Mouse (Mus musculus) left cerebral cortex, adult 18-20 months (tissue): ENCODE data around the gene Aifm1. TPM values are rescaled to one million over a fixed set of nuclear protein-coding genes. Genes with fewer than 3 reads are reported as not detected.

Source experiments
- DNase-seq, 2 experiments: peaks; one replicate each; pipeline ENCODE4 v3.0.0; 2021 to 2022; ENCODE audit warnings: low spot score in 2 of 2, mixed read lengths in 1 of 2
- long read RNA-seq, 2 experiments: library from polyadenylated mRNA; stranded (forward); transcript quantifications; one replicate each; pipeline ENCODE4 v2.0.0; 2021
- total RNA-seq, 2 experiments: library from RNA; stranded (reverse); gene quantifications; 2 replicates each; pipeline ENCODE4 v1.2.3; 2021

Gene Aifm1
- total RNA-seq, result 10 to 100 TPM; 23.1 to 28.4 TPM
- long read RNA-seq, experiment 1, transcript Aifm1-202 (16 exons, 2,221 nt), result minor isoform, 11 of 37 reads
- long read RNA-seq, experiment 1, transcript Aifm1-201 (16 exons, 2,237 nt), result major isoform, 24 of 37 reads
- long read RNA-seq, experiment 1, partial matches to known transcripts, result 0 of 37 reads
- long read RNA-seq, experiment 1, other reads (novel, unspliced or antisense), result 2 of 37 reads
- long read RNA-seq, experiment 2, transcript Aifm1-202 (16 exons, 2,221 nt), result major isoform, 13 of 29 reads
- long read RNA-seq, experiment 2, transcript Aifm1-201 (16 exons, 2,237 nt), result minor isoform, 11 of 29 reads
- long read RNA-seq, experiment 2, partial matches to known transcripts, result 1 of 29 reads
- long read RNA-seq, experiment 2, other reads (novel, unspliced or antisense), result 4 of 29 reads

GRCm38 (mm10) chrX:48513166-48513807 is at the start of gene Aifm1:
TSS of gene Aifm1 (minus strand) at chrX:48513563.
- DNase-seq, result peak; percentile 83 to 89

GRCm38 (mm10) chrX:48532175-48532574 is 18.8 kb upstream of the Aifm1 start:
- DNase-seq, result peak; percentile 78 to 79

DNA sequence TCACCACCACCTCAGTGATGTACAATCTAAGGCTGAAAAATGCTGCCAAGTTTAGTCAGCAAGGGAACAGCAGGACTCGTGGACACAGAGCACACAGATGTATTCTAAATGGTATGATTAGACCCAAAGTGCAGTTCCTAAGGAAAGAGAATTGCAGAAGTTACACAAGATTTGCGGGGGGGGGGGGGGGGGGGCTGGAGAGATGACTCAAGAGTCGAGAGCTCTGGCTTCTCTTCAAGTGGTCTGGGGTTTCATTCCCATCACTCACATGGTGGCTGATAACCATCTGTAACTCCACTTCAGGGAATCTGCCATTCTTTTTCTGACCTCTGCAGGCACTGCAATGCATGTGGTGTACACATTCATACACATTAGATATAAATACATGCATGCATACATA is 13.1 kb upstream of the Aifm1 start:
- no peak for DNase-seq

DNA sequence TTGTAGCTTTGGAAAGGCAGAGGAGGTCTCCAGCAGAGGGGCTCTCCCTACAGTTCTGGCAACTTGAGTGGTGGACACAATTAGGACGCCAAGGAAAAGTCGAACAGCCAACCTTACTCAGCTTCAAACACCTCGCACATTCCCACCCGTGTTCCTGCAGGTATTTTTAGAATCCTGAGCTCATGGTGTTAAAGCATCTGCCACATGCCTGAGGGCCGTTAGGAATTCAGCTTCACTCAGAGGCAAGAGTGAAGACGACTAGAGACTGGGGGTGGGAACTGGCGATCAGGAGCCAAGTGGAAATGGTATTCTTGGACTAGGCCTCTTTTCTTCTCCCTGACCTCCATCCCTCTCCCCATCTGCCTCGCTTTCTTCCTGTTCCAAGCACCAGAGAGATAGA is 12.5 kb upstream of the Aifm1 start:
- DNase-seq, result peak; percentile 37 to 47

DNA sequence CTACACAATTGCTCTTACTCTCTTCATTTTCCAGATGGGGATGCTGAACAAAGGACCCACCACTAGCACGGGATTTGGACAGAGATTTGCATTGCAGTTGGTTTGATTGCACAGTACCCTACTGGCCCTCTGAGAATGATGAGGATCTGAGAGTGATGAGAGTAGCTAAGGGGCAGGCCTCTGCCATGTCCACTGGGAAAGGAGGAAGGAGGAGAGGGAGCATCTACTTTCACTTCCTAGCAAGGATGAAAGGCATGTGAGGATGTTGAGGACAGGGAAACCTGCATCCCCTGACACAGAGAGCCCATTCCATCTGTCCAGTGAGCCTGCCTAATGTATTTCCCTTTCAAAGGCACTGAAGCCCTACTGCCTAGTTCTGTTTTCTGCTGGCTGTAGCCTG is 12.0 kb upstream of the Aifm1 start:
- no peak for DNase-seq

DNA sequence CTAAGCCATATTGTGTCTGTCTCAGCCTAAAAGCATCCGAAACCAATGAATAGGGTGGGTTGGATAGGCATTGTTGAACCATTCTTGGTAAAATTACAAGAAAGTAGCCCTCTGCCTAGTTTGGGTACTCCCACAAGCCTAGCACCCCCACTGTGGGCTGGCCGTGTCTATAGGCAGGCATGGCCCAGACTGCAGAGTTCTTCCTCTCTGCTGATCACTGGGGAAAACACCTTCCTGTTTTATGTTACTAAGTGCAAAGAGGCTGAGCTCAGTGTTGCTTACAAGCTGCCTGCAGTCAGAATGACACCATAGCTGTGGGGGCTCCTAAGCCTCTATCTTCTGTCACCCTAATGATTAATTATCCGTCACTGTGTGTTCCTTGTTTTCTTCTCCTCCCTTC is 10.1 kb upstream of the Aifm1 start:
- no peak for DNase-seq

- DNase-seq, result no peak
Observed at GRCm38 (mm10) chrX:48521651-48522050, 8.3 kb upstream of the Aifm1 start.

DNA sequence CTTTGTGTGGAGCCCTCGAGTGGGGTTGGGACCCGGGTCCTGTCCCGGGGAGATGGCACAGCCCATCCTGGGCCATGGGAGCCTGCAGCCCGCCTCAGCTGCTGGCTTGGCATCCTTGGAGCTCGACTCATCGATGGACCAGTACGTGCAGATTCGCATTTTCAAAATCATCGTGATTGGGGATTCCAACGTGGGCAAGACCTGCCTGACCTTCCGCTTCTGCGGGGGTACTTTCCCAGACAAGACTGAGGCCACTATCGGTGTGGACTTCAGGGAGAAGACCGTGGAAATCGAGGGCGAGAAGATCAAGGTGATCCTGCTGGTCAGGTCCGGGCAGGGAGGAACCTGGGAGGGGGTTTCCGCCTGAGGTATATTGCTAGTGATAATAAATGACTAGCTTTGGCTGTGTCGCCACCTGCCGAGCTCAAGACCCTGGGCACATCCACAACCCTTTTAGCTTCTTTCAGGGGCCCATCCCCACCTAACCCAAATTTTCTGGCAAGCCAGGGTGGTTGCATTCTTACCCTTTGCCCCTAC is 6.3 kb upstream of the Aifm1 start:
- peak in 1 of 2 experiments; percentile 16 for DNase-seq

DNA sequence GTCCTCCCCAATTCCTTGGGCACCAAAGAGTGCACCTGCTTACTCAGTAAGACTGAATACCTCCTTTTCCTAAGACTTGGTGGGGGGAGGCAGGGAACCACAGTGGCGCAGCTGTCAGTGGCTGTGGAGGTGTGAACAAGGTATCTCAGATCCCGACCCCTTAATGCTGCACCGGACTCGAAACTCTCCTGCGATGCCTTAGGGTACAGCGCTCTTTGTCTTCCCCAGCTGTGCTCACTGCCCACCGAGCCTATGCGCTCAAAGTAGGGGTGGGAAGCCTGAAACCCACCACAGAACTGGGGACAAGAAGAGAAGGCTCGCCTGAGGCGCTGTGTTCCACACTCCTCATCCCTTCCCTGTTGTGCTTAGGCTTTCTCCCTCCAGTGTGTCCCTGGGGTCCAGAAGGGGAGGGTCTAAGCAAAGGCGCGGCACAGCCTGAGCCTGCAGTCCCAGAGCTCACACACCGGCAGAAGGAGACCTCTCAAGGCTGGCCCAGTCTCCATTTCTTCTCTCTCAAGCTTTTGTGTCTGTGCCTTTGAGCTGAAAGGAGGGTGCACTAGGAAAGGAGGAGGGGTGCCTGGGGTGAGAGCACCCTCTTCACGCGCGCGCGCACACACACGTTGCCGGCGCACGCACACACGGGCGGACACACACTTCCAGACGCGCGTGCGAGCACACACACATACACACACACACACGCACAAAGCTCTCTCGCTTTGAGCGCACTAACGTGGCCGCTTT is 5.6 kb upstream of the Aifm1 start, which contains the start of gene Rab33a:
Gene Rab33a (plus strand): TSS at position 478 of the 741 bp plus-strand sequence.
- peak; percentile 43 to 57 for DNase-seq

- DNase-seq, result peak; percentile 22 to 26
Observed at GRCm38 (mm10) chrX:48518211-48518807, 4.9 kb upstream of the Aifm1 start.

DNA sequence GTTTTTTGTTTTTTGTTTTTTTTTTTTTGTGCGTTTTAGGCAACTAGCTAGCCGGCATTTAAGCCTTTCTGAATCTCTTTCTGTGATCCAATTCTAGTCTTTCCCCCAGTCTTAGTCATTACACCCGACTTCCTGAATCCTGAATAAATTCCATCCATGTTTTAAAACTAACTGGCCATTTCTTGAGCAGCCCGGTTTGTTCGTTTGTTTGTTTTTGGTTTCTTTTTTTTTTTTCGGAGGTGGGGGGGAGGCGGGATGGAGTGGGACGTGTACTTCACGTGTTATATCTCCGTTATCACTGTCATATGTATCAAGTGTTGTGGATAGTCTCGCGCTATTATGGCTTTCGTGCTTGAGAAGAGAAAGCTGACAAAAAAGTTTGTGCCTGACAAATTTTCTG is 461 bp upstream of the Aifm1 start:
- DNase-seq, result no peak

DNA sequence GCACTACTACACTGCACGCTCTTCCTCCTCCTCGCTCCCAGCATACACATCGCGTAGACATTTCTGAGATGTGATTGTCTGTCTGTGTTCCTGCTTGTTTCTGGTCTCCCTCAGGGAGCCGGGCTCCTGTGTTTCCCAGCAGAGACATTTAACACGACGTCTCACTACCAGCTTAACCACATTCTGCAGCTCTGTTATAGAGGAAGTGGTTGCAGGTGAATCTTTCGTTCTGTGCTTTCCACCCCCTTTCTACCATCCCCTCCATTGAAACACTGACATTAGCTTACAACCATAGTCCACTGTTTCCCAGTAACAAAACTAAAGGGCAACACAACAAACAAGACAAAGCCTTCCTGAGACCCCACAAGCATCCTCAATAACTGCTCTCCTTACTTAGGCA is 19.6 kb downstream of the Aifm1 start:
- DNase-seq, result no peak

DNA sequence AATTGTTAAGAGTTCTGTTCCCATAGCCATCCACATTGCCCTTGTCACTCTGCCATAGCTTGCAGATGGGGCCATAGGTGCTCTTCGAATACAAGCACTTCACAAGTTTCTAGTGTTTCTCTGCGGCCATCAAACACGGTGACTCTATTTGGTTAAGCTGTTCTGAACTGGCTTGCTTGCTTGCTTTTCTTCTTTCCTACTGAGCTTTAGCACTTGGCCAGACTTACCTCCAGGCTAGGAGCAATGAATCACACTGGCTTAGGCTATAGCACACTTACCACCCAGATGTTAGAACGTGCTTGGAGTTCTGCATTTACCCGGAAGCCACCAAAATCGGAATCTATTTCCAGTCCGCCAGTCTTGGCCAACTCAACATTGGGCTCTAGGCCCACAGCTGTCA is 31.7 kb downstream of the Aifm1 start:
- DNase-seq, result no peak

DNA sequence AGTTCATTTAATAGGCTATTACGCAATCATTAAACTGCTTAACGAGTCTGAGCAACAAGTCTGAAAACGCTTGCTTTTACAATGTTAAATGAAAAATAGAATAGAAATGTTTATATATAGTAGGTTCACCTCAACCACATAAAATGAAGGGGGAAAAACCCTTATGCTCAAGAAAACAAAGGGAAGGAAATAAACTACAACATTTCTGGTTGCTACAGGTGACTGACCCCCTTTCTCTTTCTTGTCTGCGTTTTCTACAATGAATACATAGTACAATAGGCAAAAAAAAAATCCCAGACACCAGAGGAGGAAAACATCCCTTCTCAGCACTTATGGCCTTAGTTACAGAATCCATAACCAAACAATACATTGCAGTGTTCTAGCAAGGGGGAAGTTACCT is 32.3 kb downstream of the Aifm1 start:
- no peak for DNase-seq

GRCm38 (mm10) chrX:48467355-48467946 is 45.9 kb downstream of the Aifm1 start:
- DNase-seq, result no peak

- no peak for DNase-seq
Observed at GRCm38 (mm10) chrX:48466174-48466573, 47.2 kb downstream of the Aifm1 start.

DNA sequence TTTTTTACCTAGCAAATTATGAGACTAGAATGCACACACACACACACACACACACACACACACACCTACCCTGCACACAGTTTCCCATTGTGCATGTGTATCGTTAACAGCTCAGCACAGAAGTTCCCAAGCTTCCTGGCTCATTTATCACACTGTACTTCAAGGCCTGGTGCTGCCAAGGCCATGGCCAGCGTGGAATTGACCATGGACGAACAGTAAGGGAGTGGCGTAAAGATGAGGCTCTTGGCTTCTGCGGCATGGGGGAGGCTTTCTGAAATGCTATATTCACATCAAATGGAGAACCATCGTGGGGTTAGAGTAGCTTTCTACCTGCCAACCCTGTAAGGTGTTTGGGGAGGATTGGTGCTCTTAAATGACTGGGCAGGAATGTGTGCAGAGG is 48.9 kb downstream of the Aifm1 start:
- no peak for DNase-seq

DNA sequence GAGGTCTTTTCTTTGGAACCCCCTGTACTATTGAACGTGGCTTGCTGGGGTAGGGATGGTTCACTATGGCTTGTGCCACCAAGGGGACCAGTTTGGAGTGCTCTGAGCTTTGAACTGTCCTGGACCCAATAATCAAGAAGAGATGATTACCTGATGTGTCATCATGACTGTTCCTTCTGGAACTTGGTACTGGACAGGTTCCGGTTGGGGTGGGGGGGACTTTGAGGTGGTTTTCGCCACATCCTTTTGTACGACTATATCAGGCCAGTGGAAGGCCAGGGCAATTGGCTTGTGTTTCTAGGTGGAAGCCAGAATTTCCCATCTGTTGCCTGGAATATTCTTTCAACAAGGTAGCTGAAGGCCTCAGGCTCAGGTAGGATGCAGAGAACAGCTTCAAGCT is 49.7 kb downstream of the Aifm1 start:
- DNase-seq, result no peak

GRCm38 (mm10) chrX:48462754-48463507 is 50.4 kb downstream of the Aifm1 start, which contains the start of gene Elf4:
TSS of gene Elf4 (minus strand) at chrX:48463132.
- peak; percentile 32 to 35 for DNase-seq

GRCm38 (mm10) chrX:48462297-48462696 is 51.1 kb downstream of the Aifm1 start:
- DNase-seq, result no peak
